Mouse (Mus musculus): ENCODE data around the gene Ubtf.

The Ubtf gene

DNA sequence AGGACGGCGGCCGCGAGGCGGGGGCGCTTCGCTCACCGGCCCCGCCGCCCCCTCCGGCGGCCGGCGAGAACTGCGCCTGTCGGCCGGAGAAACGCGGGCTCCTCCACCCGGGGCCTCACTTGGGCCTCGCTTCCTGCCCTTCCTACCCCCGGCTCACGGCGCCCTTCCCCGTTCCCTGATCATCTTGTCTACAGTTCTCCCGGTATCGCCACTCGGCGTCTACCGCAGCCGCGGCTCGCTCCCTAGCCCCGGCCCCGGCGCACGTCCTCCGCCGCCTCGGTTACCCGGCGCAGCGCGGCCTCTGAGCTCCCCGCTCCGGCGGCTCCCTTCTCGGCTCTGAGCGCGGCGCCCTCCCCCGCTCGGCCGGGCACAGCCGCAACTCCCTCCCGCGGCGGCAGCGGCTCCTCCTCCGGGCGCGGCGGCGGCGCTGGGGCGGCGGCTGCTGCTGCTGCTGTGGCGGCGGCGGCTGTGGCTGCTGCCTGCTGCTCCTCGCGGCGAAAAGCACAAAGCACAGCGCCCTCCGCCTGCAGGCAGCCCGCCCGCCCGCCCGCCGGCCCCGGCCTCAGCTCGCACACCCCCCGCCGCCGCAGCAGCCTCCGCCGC, 2.1 kb downstream of the Ubtf start:
- DNase-seq = peak; percentile 72

DNA sequence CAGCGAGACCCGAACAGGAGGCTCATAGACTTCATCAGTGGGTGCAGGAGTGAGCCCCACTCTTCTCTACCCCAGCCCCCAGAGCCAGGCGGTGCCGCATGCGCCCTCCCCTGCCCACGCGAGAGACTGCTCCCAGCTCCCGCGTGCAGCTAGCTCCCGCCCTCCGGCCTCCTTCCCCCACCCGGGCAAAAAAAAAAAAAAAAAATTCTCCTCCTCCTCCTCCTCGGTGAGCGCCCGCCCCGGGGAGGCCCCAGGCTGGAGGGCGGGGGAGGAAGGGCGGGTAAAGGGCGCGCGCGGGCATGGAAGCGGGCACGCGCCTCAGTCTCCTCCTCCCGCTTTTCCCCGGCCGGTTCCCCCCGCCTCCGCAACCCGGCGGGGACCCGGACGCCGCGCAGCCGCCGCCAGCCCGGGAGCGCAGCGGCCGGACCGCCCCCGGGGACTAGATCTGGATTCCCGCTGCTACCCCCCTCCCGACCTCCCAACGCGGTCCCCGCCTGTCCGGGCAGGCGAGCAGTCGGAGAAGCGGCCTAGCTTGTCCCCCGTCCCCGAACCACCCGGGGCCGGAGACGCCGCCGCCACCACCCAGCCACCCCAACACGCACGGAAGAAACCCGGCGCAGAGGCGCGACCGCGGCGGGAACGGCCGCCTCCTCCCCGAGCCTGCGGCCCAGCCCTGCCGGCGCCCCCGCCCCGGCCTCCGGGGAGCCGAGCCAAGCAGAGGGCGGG, 2.8 kb downstream of the Ubtf start:
- peak; percentile 91 for DNase-seq

DNA sequence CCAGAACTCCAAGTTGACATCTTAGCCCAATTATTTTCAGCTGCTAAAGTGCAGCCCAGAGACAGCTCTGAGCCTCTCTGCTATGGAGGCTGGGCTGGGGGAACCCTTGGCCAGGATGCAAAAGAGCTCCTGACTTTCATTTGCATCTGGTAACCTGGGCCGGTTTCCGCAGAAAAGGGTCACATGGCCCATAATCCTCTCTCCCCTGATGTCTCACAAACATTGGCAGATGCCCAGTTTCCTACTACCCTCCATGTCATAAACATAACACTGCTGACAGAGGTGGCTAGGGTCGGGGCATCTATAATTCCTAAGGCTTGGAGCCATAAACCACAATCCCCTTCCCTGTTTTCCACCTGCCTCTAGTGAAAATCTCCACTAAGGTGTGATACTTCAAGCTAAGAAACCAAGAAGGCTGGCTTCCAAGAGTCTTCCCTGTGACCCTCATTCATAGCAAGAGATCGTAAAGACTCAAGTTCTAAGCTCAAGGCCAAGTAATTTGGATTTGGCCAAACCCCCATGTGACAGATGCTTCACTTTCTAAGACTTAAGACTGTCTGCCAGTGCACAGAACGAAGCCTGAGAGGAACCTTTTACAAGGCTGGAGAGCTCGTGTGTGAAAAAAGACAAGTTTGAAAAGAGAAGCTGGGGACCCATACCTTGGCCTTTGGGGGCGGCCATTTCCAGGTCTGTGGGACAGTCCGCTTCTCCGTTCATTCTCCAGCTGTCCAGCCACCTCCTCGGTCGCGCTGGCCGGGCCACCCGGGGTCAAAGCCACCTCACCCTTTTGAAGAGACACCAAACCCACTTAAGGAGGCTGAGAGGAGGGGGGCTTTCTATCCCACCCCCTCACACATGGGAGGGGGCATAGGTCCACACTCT, 3.6 kb downstream of the Ubtf start:
- DNase-seq = peak; percentile 25

DNA sequence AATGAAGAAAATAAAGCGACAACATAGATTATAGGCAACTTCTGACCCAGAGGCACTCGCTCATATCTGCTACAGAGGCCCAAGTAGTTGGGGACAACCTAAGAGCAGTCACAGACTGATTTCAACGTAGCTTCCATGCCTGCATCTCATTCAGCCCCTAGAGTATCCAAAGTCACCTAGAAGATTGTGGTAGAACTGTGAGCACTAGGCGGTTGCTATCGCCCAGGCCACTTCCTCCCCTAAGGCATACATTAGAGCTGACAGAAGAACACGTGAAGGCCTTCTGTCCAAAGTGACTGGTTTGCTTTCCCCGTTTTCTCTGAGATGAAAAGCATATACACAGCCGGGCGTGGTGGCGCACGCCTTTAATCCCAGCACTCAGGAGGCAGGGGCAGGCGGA, 5.2 kb downstream of the Ubtf start:
- no peak for DNase-seq

DNA sequence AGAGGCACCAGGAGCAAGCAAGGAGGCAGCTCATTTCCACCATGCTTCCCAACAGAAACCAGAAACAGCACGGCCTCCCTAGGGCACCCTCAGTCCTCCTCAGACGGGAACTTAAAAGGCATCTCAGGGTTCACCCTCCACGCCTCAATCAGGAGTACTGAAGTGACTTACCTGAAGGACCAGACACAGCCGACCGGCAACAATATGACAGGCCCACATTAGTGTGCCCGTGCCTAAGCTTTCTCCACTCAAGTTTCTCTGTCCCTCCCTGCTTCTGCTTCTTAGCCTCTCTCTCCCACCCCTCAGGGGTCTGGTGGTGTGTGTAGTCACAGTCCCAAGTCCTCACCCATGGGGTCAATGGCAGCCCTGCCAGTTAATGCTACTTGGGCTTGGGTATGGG, 7.0 kb downstream of the Ubtf start:
- DNase-seq = no peak

DNA sequence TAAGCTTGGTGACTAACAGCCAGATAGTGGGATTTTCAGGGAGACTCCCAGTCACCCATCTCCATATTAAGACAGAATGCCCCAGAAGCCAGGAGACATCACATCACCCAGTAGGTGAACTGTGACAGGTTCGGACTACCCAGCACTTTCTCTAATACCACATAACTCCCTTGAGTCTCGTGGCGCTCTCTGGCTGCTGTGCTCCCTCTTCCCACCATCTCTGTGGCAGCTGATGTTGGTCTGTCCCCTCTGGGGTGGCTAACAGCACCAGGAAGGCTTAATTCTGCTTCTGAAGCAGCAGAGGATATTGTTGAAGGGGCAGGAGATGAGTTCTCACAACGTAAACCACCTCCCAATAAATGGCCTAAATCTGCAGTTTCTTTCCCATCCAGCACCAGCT, 7.6 kb downstream of the Ubtf start:
- no peak for DNase-seq

DNA sequence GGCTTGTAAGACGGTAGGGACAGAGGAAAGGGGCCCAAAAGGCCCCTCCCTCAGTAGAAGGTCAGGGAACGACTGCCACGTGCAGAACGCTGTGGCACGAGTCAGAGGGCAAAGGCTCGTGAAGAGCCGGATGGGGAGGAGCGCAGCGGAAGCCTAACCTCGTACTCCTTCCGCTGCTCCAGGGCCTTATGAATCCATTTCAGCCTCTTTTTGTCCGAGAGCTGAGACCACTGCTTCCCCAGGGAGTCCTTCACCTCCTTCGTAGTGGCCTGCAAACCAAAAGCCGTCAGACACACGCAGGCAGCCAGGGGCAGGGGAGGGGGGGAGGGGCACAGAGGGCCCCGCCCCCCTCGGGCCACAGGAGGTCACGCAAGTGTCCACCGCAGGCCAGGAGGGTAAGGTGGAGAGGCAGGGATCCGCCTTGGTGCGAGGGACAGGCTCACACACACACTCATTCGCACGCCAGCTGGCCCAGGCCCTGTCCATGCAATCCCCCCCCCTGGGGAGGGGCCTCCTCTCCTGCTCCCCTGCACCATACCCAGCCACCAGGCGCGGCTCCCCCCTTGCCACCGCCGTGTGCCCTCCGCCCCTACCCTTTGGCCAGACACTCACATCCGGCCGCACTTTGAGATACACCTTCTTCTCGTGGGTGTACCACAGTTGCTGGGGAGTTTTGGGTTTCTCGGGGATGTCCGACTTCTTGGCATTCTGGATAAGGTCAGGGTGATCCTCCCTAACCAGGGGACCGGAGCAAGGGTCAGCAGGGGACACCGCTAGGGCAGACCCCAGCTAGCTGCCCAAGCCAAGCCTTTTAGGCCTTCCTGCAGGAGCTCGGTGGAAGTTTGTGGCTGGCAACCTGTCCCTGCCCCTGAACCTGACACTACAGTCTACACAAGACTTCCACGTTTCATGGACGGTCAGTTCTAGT, 8.5 kb downstream of the Ubtf start:
- peak; percentile 30 for DNase-seq

DNA sequence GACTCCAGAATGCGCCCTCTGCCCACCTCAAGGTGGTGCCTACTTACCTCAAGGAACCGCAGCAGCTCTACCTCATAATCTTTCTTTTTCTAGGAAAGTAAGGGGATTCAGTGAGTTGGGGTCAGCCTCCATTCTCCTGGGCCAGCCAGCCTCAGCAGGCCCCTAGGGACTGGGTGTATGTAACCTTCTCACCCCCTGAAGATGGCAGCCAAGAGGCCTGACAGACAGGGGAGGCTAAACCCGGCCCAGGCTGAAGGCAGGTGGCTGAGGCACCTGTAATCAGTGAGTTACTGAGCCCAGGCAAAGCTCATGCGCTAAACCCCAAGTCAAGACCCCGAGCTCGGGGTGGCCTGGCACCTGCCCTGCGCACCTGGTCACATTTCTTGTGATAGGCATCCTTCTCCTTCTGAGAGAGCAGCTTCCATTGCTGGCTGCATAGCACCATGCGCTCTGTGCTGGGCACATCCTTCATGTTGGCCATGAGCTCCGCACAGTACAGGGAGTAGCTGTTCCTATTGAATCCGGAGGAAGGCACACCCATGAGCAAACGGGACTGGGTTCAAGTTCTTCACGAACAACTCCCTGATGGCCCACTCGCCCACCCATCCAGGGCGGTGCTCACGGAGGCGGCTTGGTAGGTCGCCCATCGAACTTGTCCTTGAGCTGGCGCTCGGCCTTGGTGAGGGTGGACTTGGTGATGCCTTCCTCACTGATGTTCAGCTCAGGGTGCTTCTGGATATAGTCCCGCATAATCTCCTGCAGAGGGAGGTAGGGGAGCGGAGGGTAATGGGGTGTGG, 9.5 kb downstream of the Ubtf start:
- no peak for DNase-seq

DNA sequence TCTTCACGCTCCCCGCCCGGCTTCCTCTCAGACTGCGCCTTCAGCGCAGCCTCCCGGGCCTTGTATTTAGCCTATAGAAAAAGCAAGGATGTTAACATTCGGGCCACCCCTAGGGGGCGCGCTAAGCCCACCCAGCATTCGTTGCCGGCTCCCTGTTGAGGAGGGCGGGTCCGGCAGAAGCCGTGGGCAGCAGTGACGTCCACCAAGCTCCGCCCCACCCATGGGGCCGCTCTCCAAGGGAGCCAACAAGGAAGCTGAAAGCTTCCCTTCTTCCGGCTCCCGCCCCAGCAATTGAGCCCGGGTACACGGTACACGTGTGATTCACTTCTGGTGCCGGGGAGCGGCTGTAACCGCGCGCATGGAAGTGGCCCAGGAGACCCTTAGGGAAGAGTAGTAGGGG, 10.6 kb downstream of the Ubtf start:
- peak; percentile 95 for DNase-seq

DNA sequence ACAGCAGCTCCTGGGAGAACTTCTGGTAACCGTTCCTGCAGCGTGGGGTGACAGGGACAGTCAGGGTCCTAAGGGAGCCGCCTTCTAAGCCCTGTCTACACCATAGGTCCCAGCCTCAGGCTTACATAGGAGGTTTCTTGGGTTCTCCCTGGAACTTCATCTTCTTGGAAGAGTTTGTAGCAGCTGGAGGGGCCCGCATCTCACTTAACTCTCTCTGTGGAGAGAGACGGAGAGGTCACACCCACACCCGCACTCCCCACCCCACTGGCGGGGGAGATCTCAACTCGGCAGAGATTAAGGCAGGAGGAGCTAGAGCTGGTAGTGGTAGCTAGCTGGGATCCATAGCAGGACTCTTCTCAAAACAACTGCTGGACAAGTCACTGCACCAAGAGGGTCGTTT, 11.4 kb downstream of the Ubtf start:
- no peak for DNase-seq

DNA sequence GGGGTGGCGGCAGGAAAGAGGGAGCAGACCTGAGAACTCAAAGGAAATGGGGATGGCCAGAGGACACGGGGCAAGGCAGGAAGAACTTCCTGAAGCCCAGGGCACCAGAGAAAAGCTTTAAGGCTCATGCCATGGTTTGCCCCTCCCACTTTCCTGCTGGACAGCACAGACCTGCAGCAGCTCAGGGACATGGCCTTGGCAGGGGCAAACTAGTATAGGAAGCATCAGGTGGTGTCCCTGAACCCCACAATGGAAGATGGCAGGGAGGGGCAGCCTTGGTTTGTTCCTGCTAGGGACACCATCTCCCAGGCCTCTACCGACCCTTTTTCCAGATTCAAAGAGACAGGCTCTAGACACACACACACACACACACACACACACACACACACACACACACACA, 14.2 kb downstream of the Ubtf start:
- no peak for DNase-seq

DNA sequence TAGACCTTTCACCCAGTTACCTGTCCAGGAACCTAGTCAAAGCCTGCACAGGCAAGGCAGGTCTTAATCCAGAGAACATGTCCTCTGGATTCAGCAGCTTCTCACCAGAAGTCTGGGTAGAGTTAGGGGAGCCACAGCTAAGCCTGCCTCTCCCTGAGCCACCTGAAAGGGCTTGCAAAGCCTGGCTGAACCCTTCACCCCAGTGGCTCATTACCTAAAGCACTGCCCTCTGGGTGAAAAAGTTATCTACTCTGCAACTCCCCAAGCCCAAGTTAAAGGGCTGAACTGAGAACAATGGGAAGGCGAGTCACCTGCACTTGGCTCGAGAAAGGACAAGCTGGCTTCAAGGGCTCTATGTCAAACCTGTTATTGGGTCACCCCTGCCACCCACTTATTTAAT, 15.4 kb downstream of the Ubtf start:
- no peak for DNase-seq

DNA sequence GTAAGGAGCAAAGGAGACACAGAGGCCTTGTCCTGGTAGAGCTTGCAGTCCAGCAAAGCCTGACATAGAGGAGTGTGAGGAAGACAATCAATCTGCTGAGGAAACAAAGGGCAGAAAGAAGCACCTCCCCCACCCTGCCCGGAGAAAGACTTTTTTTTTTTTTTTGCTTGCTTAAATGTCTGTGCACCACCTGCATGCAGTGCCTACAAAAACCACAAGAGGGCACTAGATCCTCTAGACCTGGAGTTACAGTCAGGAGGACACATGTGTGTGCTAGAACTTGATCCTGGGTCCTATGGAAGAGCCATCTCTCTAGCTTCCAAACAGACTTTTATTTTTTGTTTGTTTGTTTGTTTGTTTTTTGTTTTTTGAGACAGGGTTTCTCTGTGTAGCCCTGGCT, 19.7 kb downstream of the Ubtf start:
- DNase-seq = peak; percentile 61

DNA sequence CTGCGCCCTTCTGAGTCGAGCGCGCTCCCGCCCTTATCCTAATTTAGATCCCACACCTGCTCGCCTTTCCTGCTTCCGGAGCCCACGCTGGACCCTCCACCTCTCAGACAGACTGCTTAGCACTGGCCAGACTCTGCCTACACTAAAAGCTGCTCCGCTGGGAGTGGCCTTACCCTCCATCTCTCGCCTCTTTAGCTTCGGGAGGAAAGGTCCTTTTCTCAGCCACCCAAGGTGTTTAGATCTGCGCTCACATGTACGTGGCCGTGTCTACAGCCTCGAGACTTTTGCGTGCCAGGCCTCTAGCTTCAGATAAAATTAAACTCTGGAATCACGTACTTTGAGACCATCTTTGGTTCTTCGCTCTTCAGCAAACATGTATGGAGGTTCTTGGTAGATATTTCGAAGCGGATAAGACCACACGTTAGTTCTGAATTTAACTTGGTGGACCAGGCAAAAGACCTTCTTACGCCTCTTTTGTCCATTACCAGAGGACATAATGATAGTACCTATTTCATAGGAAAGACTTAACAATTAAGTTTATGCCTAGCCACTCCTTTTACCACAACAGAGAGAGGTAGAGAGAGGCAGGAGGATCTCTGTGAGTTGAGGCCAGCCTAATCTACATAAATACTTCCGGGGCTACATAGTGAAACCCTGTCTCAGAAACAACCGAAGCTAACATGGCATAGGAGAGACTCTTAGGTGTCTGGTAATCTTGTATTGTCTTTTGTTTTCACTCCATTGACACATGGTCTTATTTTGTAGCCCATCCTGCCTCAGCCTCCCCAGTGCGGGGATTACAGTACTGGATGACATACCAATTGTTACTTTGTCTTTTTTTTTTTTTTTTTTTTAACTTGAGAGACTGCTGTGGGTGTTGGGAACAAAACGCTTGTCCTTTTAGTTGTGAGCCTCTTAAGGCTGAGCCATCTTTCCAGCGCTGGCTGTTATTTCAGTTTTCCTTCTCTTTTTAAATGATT, 21.7 kb downstream of the Ubtf start:
- DNase-seq = no peak

DNA sequence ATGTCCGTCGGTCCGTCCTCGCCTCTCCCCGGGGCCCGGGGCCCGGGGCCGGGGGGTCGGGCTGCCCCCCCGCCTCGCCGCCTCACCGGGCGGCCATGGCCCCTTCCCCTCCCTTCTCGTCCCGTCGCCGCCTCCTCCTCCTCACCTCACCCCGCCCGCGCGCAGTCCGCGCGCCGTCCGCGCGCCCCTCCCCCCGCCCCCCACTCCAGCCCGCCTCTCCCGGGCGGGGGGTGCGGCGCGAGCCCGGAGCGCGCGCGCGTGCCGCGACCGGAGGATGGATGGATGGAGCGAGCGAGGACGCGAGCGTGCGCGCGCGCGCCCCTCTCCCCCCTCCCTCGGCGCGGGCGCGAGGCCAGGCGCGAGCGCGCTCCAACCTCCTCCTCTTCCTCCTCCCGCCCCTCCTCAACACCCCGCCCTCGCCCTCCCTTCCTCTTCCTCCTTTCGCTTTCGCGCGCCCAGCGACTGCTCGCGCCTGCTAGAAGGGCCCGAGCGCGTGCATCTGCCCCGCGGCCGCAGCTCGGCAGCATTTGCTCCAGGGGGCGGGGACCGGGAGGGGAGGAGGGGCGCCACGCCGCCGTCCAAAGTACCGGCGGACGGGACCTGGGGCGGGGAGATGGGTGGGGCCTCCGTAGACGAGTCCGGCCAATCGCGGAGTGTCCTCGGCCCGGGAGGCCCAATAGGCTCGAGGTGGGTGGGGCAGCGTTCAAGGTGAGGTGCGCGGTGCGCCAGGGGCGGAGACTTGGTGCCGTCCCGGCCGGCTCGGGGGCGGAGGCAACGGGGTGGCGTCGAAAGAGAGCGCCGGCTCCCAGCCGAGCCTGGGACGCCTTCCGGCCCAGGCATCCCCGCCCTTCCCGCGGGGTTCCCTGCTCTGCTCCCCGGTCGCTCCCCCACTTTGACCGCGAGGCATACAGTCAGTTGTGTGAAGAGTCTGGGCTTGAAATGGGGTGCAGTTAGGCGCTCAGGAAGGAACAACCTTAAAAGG, 22.8 kb downstream of the Ubtf start, which contains the start of gene Atxn7l3:
Atxn7l3 (minus strand) TSS at position 141 of the 982 bp plus-strand sequence.
- peak; percentile 98 for DNase-seq

DNA sequence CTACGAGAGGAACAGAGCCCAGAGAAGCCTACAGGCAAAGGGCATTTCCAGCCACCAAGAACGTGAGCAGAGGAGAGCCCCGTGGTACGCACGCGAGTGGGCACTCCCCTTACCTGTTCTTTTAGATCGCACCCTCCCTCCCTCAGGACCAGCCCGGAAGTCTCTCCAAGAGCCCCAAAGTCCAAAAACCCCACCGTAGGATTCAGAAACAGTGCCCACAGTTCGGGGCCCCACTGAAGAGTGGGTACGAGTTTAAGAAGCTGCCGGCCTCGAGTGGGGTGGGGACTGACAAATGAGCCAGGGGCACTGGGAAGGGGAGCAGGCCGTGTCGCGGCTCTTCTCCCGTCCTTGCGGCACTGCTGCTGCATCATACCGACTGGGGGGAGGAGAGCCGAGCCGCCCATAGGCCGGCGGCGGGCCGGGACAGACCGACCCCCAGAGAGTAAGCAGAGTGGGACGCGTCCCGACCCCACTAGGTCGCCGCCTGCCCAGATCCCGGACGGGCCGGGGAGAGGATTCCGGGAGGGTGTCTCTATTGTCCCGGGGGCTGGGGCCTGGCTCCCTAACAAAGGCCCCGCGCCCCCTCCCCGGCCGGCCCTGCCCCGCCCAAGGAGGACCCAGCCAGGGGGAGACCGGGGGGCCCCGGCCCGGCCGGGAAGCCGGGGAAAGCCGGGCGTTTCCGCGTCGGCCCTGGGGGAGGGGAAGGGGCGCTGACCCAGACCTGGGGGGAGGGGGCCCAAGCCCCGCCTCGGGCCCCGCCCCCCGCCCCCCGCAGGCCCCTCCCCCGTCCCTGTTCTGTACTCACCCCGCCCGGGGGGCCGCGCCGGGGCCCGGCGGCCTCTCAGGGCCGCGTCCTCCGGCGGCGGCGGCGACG, 23.7 kb downstream of the Ubtf start:
- DNase-seq = peak; percentile 60

DNA sequence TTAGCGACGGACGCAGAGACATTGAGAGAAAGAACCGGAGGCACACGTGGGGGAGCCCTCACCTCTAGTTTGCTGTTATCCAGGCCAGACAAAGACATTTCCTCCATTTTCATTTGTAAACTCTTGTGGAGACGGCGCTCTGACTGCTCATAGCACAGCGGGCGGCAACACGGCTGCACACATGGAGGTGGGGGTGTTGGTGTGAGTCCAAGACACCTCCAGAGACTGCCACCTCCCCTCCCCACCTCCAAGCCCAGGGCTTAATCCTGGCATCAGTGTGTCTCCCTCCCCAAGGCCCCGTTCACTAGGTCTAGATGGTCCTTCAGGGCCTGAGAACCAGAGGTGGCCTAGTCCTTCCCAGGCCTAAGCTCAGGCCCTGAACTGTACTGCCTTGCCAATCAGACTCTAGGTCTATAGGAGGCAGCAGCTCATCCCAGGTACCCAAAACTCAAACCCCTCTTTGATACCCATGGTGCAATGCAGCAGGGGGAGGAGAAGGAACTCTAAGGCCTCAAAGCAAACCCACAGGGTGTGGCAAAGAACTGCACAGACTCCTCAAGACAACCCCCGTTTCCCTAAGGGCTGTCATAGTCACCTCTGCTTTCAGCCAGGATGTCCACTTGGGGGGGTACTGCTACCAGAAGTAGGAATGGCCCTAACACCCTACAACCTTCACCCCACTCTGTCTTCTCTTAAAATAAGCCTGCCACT, 24.5 kb downstream of the Ubtf start:
- DNase-seq = no peak

DNA sequence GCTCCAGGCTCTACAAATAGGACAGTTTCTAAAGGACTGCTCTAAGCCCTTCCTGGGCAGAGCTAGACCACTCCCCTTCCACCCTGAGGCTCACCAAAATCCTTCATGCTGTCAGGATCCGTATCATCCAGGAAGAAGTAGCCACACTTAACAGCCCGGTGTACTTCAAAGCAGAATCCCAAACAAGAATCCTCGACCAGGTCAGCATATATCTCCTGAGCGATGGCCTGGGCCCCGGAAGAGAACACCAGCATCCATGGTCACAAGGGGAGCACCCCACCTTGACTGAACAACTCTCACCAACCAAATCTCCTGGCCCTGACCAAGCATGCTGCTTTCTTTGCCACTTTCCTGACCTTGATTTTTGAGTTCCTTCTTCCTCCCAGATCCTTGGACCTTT, 25.1 kb downstream of the Ubtf start:
- no peak for DNase-seq
